In genomic region chr4:102563273-102563855, GRCm38 (mm10) we compare ENCODE assay signal across 29 mouse cellular contexts.
DNase-seq lines count a peak whose midpoint lies in the region; ATAC-seq and TF ChIP-seq lines count a peak whose summit lies in the region.
"Had no signal": no experiment of that assay in that cellular context is flagged by ENCODE, and none has a peak within 500 bp of the region (broad histone marks: within the 10 kb centered on the region; RNA-seq: fewer than 3 reads in every experiment).

No protein-coding gene starts in this region.

- H3K9ac ChIP-seq in liver, postnatal 0 days (replicated peaks): no peak overlapping the region
- H3K9ac ChIP-seq in liver, embryonic 12.5 days: no peak overlapping the region
- H3K9ac ChIP-seq: embryonic facial prominence, embryonic 13.5 days; forebrain, embryonic 12.5 days; forebrain, embryonic 15.5 days; heart, embryonic 13.5 days; hindbrain, embryonic 14.5 days had no signal

- no peaks in the 10 kb centered on the region for H3K9me3 ChIP-seq in liver, postnatal 0 days (ENCODE audit: low read length)
- no peaks in the 10 kb centered on the region for H3K9me3 ChIP-seq in liver, embryonic 12.5 days (replicated peaks)
- H3K9me3 ChIP-seq in limb, embryonic 10.5 days (replicated peaks): no peaks in the 10 kb centered on the region
- H3K9me3 ChIP-seq: embryonic facial prominence, embryonic 10.5 days; embryonic facial prominence, embryonic 13.5 days; forebrain, embryonic 12.5 days; forebrain, embryonic 15.5 days; heart, embryonic 13.5 days had no signal

- H3K36me3 ChIP-seq in liver, postnatal 0 days (replicated peaks; ENCODE audit: insufficient read depth, low read length): no peaks in the 10 kb centered on the region
- no peaks in the 10 kb centered on the region for H3K36me3 ChIP-seq in liver, embryonic 12.5 days
- H3K36me3 ChIP-seq in limb, embryonic 10.5 days: no peaks in the 10 kb centered on the region
- H3K36me3 ChIP-seq: embryonic facial prominence, embryonic 10.5 days; embryonic facial prominence, embryonic 13.5 days; forebrain, embryonic 12.5 days; forebrain, embryonic 15.5 days; heart, embryonic 13.5 days had no signal

- H3K4me3 ChIP-seq in liver, postnatal 0 days (ENCODE audit: low read depth, low read length): no peak overlapping the region
- no peak overlapping the region for H3K4me3 ChIP-seq in liver, embryonic 12.5 days
- H3K4me3 ChIP-seq in limb, embryonic 10.5 days: no peak overlapping the region
- H3K4me3 ChIP-seq: embryonic facial prominence, embryonic 10.5 days; embryonic facial prominence, embryonic 13.5 days; erythroblast, embryonic 14.5 days; forebrain, embryonic 12.5 days; forebrain, embryonic 15.5 days; heart, embryonic 13.5 days had no signal

- no peak for DNase-seq in frontal cortex, postnatal 14 days (ENCODE audit: low spot score in 2 of 2)
- peak; percentile 1 for DNase-seq in liver, postnatal 0 days
- peak; percentile 66 for DNase-seq in retina, postnatal 1 day
- no peak for DNase-seq in retina, embryonic 14.5 days (ENCODE audit: low spot score)
- peak; percentile 13 for DNase-seq in limb, embryonic 10.5 days (ENCODE audit: low spot score)
- DNase-seq in embryo, embryonic 9.5 days (ENCODE audit: extremely low spot score): no peak
- DNase-seq: adrenal gland, postnatal 10 days; adrenal gland, postnatal 36 days; B cell, adult 2 months; cerebellum, adult 18-20 months; cerebellum, adult 9-10 months; cerebellum, postnatal 14 days; gastrocnemius, postnatal 14 days; heart, adult 18-20 months; heart, postnatal 14 days; heart, postnatal 4 days had no signal

- WGBS in liver, postnatal 0 days (ENCODE audit: insufficient replicate concordance): 80% methylated on average over 9 of the region's 9 CpGs
- WGBS in liver, embryonic 12.5 days (ENCODE audit: insufficient replicate concordance): 80% methylated on average over 9 of the region's 9 CpGs
- 89% methylated on average over 9 of the region's 9 CpGs for WGBS in limb, embryonic 10.5 days

- H3K4me2 ChIP-seq in liver, postnatal 0 days (ENCODE audit: low read depth, low read length): no peak overlapping the region
- H3K4me2 ChIP-seq in liver, embryonic 12.5 days: no peak overlapping the region
- H3K4me2 ChIP-seq: embryonic facial prominence, embryonic 13.5 days; forebrain, embryonic 12.5 days; forebrain, embryonic 15.5 days; heart, embryonic 13.5 days; hindbrain, embryonic 14.5 days had no signal

- TF ChIP-seq EP300 in liver, postnatal 0 days (IDR thresholded peaks at IDR 0.05; ENCODE audit: low read depth): no peak

- TF ChIP-seq CTCF in liver, postnatal 0 days (IDR thresholded peaks at IDR 0.05; ENCODE audit: low read depth): no peak

- ATAC-seq in frontal cortex, adult (ENCODE audit: low TSS enrichment): peak; percentile 70
- no peak for ATAC-seq in liver, postnatal 0 days
- no peak for ATAC-seq in liver, embryonic 12.5 days
- ATAC-seq: forebrain, embryonic 15.5 days; hindbrain, postnatal 0 days; inflammation-experienced regulatory T-cells, adult 6 months; intestine, embryonic 16.5 days; Patski had no signal

- H3K4me1 ChIP-seq in liver, postnatal 0 days (ENCODE audit: insufficient read depth): peaks cover 30% of the 10 kb centered on the region
- H3K4me1 ChIP-seq in liver, embryonic 12.5 days: peaks cover 33% of the 10 kb centered on the region
- H3K4me1 ChIP-seq in limb, embryonic 10.5 days: peaks cover 20% of the 10 kb centered on the region

- no peak overlapping the region for H3K27ac ChIP-seq in liver, postnatal 0 days (ENCODE audit: low read depth)
- H3K27ac ChIP-seq in liver, embryonic 12.5 days: no peak overlapping the region
- no peak overlapping the region for H3K27ac ChIP-seq in limb, embryonic 10.5 days
- H3K27ac ChIP-seq: embryonic facial prominence, embryonic 10.5 days; embryonic facial prominence, embryonic 13.5 days; forebrain, embryonic 12.5 days; forebrain, embryonic 15.5 days; heart, embryonic 13.5 days; hindbrain, embryonic 14.5 days; hindbrain, postnatal 0 days had no signal

- no peaks in the 10 kb centered on the region for H3K27me3 ChIP-seq in liver, postnatal 0 days (ENCODE audit: insufficient read depth, low read length)
- H3K27me3 ChIP-seq in liver, embryonic 12.5 days (replicated peaks): no peaks in the 10 kb centered on the region
- 0 out of 2 replicates have a peak, but pooled peaks cover 6% of the 10 kb centered on the region for H3K27me3 ChIP-seq in limb, embryonic 10.5 days (ENCODE audit: low read depth, poor library complexity, severe bottlenecking)
- H3K27me3 ChIP-seq: embryonic facial prominence, embryonic 13.5 days; forebrain, embryonic 15.5 days; heart, embryonic 13.5 days; Patski had no signal

Comparison
In these comparisons a context has a peak if more than half of its experiments do, and no peak if none do; other contexts are left out.
1. DNase-seq: peak in liver, postnatal 0 days (single experiment), retina, postnatal 1 day (single experiment) and limb, embryonic 10.5 days (single experiment); none in frontal cortex, postnatal 14 days (0 of 2), retina, embryonic 14.5 days (single experiment) and embryo, embryonic 9.5 days (single experiment).